Mouse (Mus musculus): ENCODE results near the gene Cage1. TPM values are rescaled to one million over a fixed set of nuclear protein-coding genes. Genes with fewer than 3 reads are reported as not detected.

Cage1 gene
- total and polyA plus RNA-seq, 2 experiments, result 0.06 to 0.55 TPM

GRCm38 (mm10) chr13:37963354-37964007 is 73.4 kb downstream of the Cage1 start:
- TF ChIP-seq CTCF (IDR thresholded peaks at IDR 0.05; ENCODE audit: low read depth, low read length), result peak; percentile 73
- TF ChIP-seq POLR2A (IDR thresholded peaks at IDR 0.05; ENCODE audit: extremely low read depth, insufficient read depth, low read length), result no peak
- DNase-seq (ENCODE audit: extremely low read depth, low read depth, low spot score), result peak; percentile 50
- no peak overlapping the region for H3K27ac ChIP-seq (replicated peaks; ENCODE audit: insufficient read depth, low read depth, low read length)
- no peaks in the 10 kb centered on the region for H3K79me2 ChIP-seq (ENCODE audit: control insufficient read depth, insufficient read depth, low read length)
- peak overlapping the region; percentile 30 for H3K4me3 ChIP-seq (ENCODE audit: insufficient read depth, low read depth, low read length)
- H3K27me3 ChIP-seq (ENCODE audit: control insufficient read depth, insufficient read depth, low read length), result no peaks in the 10 kb centered on the region
- H3K9ac ChIP-seq (ENCODE audit: low read depth, low read length), result peak overlapping the region; percentile 57; the same call in 1 of the 2 replicates
- H3K4me1 ChIP-seq (ENCODE audit: control insufficient read depth, insufficient read depth, low read length), result peaks cover 2% of the 10 kb centered on the region; the same call in 1 of the 2 replicates
- no peaks in the 10 kb centered on the region for H3K36me3 ChIP-seq (ENCODE audit: control insufficient read depth, insufficient read depth, low read length)
- WGBS, result 9% methylated on average over 12 of the region's 12 CpGs

GRCm38 (mm10) chr13:37962541-37962940 is 74.3 kb downstream of the Cage1 start:
- no peak overlapping the region for H3K9ac ChIP-seq (ENCODE audit: low read depth, low read length)
- H3K27me3 ChIP-seq (ENCODE audit: control insufficient read depth, insufficient read depth, low read length), result no peaks in the 10 kb centered on the region
- DNase-seq (ENCODE audit: extremely low read depth, low read depth, low spot score), result no peak
- H3K4me3 ChIP-seq (ENCODE audit: insufficient read depth, low read depth, low read length), result no peak overlapping the region
- no peak overlapping the region for H3K27ac ChIP-seq (replicated peaks; ENCODE audit: insufficient read depth, low read depth, low read length)
- TF ChIP-seq CTCF (IDR thresholded peaks at IDR 0.05; ENCODE audit: low read depth, low read length), result no peak
- TF ChIP-seq POLR2A (IDR thresholded peaks at IDR 0.05; ENCODE audit: extremely low read depth, insufficient read depth, low read length), result no peak
- no peaks in the 10 kb centered on the region for H3K79me2 ChIP-seq (ENCODE audit: control insufficient read depth, insufficient read depth, low read length)
- WGBS, result 85% methylated on average over 9 of the region's 9 CpGs
- H3K4me1 ChIP-seq (ENCODE audit: control insufficient read depth, insufficient read depth, low read length), result peaks cover 2% of the 10 kb centered on the region; the same call in 1 of the 2 replicates
- no peaks in the 10 kb centered on the region for H3K36me3 ChIP-seq (ENCODE audit: control insufficient read depth, insufficient read depth, low read length)

GRCm38 (mm10) chr13:37959936-37960335 is 76.9 kb downstream of the Cage1 start:
- no peak overlapping the region for H3K27ac ChIP-seq (replicated peaks; ENCODE audit: insufficient read depth, low read depth, low read length)
- peaks cover 2% of the 10 kb centered on the region; the same call in 1 of the 2 replicates for H3K4me1 ChIP-seq (ENCODE audit: control insufficient read depth, insufficient read depth, low read length)

GRCm38 (mm10) chr13:37959239-37959907 is 77.5 kb downstream of the Cage1 start:
- Histone ChIP-seq H3K9ac (ENCODE audit: low read depth, low read length) (no peak overlapping the region), H3K27me3 (ENCODE audit: control insufficient read depth, insufficient read depth, low read length) (no peaks in the 10 kb centered on the region), H3K4me3 (ENCODE audit: insufficient read depth, low read depth, low read length) (no peak overlapping the region), H3K36me3 (ENCODE audit: control insufficient read depth, insufficient read depth, low read length) (no peaks in the 10 kb centered on the region), H3K79me2 (ENCODE audit: control insufficient read depth, insufficient read depth, low read length) (no peaks in the 10 kb centered on the region), H3K4me1 (ENCODE audit: control insufficient read depth, insufficient read depth, low read length) (peaks cover 2% of the 10 kb centered on the region; the same call in 1 of the 2 replicates), H3K27ac (replicated peaks; ENCODE audit: insufficient read depth, low read depth, low read length) (peak overlapping the region; percentile 51)
- TF ChIP-seq CTCF (IDR thresholded peaks at IDR 0.05; ENCODE audit: low read depth, low read length) (no peak), POLR2A (IDR thresholded peaks at IDR 0.05; ENCODE audit: extremely low read depth, insufficient read depth, low read length) (no peak)
- 88% methylated on average over 15 of the region's 15 CpGs for WGBS
- DNase-seq (ENCODE audit: extremely low read depth, low read depth, low spot score), result no peak

More at GRCm38 (mm10) chr13:37959936-37960335, 76.9 kb downstream of the Cage1 start:
- no peak for DNase-seq (ENCODE audit: extremely low read depth, low read depth, low spot score)
- Histone ChIP-seq H3K79me2 (ENCODE audit: control insufficient read depth, insufficient read depth, low read length) (no peaks in the 10 kb centered on the region), H3K36me3 (ENCODE audit: control insufficient read depth, insufficient read depth, low read length) (no peaks in the 10 kb centered on the region), H3K9ac (ENCODE audit: low read depth, low read length) (no peak overlapping the region), H3K4me3 (ENCODE audit: insufficient read depth, low read depth, low read length) (no peak overlapping the region), H3K27me3 (ENCODE audit: control insufficient read depth, insufficient read depth, low read length) (no peaks in the 10 kb centered on the region)
- WGBS, result 89% methylated on average over 7 of the region's 7 CpGs
- TF ChIP-seq POLR2A (IDR thresholded peaks at IDR 0.05; ENCODE audit: extremely low read depth, insufficient read depth, low read length), result no peak
- TF ChIP-seq CTCF (IDR thresholded peaks at IDR 0.05; ENCODE audit: low read depth, low read length), result no peak

- H3K4me1 ChIP-seq (ENCODE audit: control insufficient read depth, insufficient read depth, low read length), result peaks cover under 1% of the 10 kb centered on the region; the same call in 1 of the 2 replicates
- H3K27ac ChIP-seq (replicated peaks; ENCODE audit: insufficient read depth, low read depth, low read length), result peak overlapping the region; percentile 51
- no peak overlapping the region for H3K9ac ChIP-seq (ENCODE audit: low read depth, low read length)
- no peaks in the 10 kb centered on the region for H3K79me2 ChIP-seq (ENCODE audit: control insufficient read depth, insufficient read depth, low read length)
- WGBS, result 80% methylated on average over 18 of the region's 18 CpGs
- peak; percentile 37 for DNase-seq (ENCODE audit: extremely low read depth, low read depth, low spot score)
- H3K4me3 ChIP-seq (ENCODE audit: insufficient read depth, low read depth, low read length), result no peak overlapping the region
- no peak for TF ChIP-seq CTCF (IDR thresholded peaks at IDR 0.05; ENCODE audit: low read depth, low read length)
- TF ChIP-seq POLR2A (IDR thresholded peaks at IDR 0.05; ENCODE audit: extremely low read depth, insufficient read depth, low read length), result no peak
- no peaks in the 10 kb centered on the region for H3K27me3 ChIP-seq (ENCODE audit: control insufficient read depth, insufficient read depth, low read length)
- H3K36me3 ChIP-seq (ENCODE audit: control insufficient read depth, insufficient read depth, low read length), result no peaks in the 10 kb centered on the region
These were observed 78.2 kb downstream of the Cage1 start for GRCm38 (mm10) chr13:37958498-37959238.

Other genes starting within 250 kb of the Cage1 start
- gene Ssr1, start 42.9 kb downstream of the Cage1 start, total RNA-seq (2014; rRNA removed), result 24.2 and 25.6 TPM in 2 replicates
- gene Ssr1, start 42.9 kb downstream of the Cage1 start, polyA plus RNA-seq (2012; rRNA removed), result 5.9 and 6.9 TPM in 2 replicates
- 11.1 and 15.9 TPM in 2 replicates for gene Riok1, start 74 bp downstream of the Cage1 start, total RNA-seq (2014; rRNA removed)
- gene Riok1, start 74 bp downstream of the Cage1 start, polyA plus RNA-seq (2012; rRNA removed), result 4.3 and 8.0 TPM in 2 replicates
- gene Dsp, start 114.2 kb upstream of the Cage1 start, total RNA-seq (2014; rRNA removed), result 20.1 and 23.9 TPM in 2 replicates
- gene Dsp, start 114.2 kb upstream of the Cage1 start, polyA plus RNA-seq (2012; rRNA removed), result 5.8 and 7.0 TPM in 2 replicates
- 17.7 TPM in 2 replicates for gene Snrnp48, start 167.9 kb upstream of the Cage1 start, total RNA-seq (2014; rRNA removed)
- gene Snrnp48, start 167.9 kb upstream of the Cage1 start, polyA plus RNA-seq (2012; rRNA removed), result 12.8 and 15.8 TPM in 2 replicates

Measured in liver, adult 2 months (tissue).